ENCODE assay signal across 11 mouse cellular contexts in genomic region chr2:167586976-167587375, GRCm38 (mm10). TPM values are rescaled to one million over a fixed set of nuclear protein-coding genes. Genes with fewer than 3 reads are reported as not detected.
DNase-seq lines count a peak whose midpoint lies in the region; ATAC-seq and TF ChIP-seq lines count a peak whose summit lies in the region.
"Had no signal": no experiment of that assay in that cellular context is flagged by ENCODE, and none has a peak within 500 bp of the region (broad histone marks: within the 10 kb centered on the region; RNA-seq: fewer than 3 reads in every experiment).

No protein-coding gene starts in this region.

- 0 out of 2 replicates have a peak overlapping the region, but pooled peaks have one; percentile 75 for H3K27ac ChIP-seq in kidney, adult 2 months (ENCODE audit: insufficient read depth, low read depth, low read length)
- peak overlapping the region; percentile 30 for H3K27ac ChIP-seq in liver, adult 2 months (replicated peaks; ENCODE audit: insufficient read depth, low read depth, low read length)
- no peak overlapping the region for H3K27ac ChIP-seq in forebrain, embryonic 14.5 days (ENCODE audit: low read depth, low read length)
- H3K27ac ChIP-seq: forebrain, embryonic 13.5 days; midbrain, embryonic 12.5 days had no signal

- H3K27me3 ChIP-seq in kidney, adult 2 months (replicated peaks; ENCODE audit: control insufficient read depth, insufficient read depth, low read length) = no peaks in the 10 kb centered on the region
- H3K27me3 ChIP-seq in liver, adult 2 months (ENCODE audit: control insufficient read depth, insufficient read depth, low read length) = no peaks in the 10 kb centered on the region
- H3K27me3 ChIP-seq in forebrain, embryonic 14.5 days (replicated peaks; ENCODE audit: control insufficient read depth, insufficient read depth, low read length) = no peaks in the 10 kb centered on the region
- H3K27me3 ChIP-seq: Patski had no signal

- H3K4me3 ChIP-seq in kidney, adult 2 months (ENCODE audit: insufficient read depth, low read depth, low read length) = no peak overlapping the region
- H3K4me3 ChIP-seq in liver, adult 2 months (ENCODE audit: insufficient read depth, low read depth, low read length) = no peak overlapping the region
- H3K4me3 ChIP-seq in forebrain, embryonic 14.5 days (ENCODE audit: low read depth, low read length) = no peak overlapping the region
- H3K4me3 ChIP-seq: forebrain, embryonic 13.5 days; midbrain, embryonic 12.5 days had no signal

- no peaks in the 10 kb centered on the region for H3K9me3 ChIP-seq in forebrain, embryonic 14.5 days (replicated peaks; ENCODE audit: control insufficient read depth, low read length)
- H3K9me3 ChIP-seq: forebrain, embryonic 13.5 days; midbrain, embryonic 12.5 days had no signal

- TF ChIP-seq POLR2A in kidney, adult 2 months (IDR thresholded peaks at IDR 0.05; ENCODE audit: low read depth, low read length) = no peak
- TF ChIP-seq POLR2A in liver, adult 2 months (IDR thresholded peaks at IDR 0.05; ENCODE audit: extremely low read depth, insufficient read depth, low read length) = no peak

- H3K9ac ChIP-seq in liver, adult 2 months (ENCODE audit: low read depth, low read length) = no peak overlapping the region
- no peak overlapping the region for H3K9ac ChIP-seq in forebrain, embryonic 14.5 days (ENCODE audit: low read length)
- H3K9ac ChIP-seq: forebrain, embryonic 13.5 days; midbrain, embryonic 12.5 days had no signal

- 31% methylated on average over 9 of the region's 9 CpGs for WGBS in kidney, adult 2 months
- 9% methylated on average over 9 of the region's 9 CpGs for WGBS in liver, adult 2 months
- WGBS in forebrain, embryonic 14.5 days = 43% methylated on average over 9 of the region's 9 CpGs

- no peak for DNase-seq in kidney, adult 2 months
- no peak for DNase-seq in kidney, adult 9 months
- peak; percentile 68 for DNase-seq in embryo, embryonic 10 days (ENCODE audit: low spot score)
- DNase-seq in liver, adult 2 months (ENCODE audit: extremely low read depth, low read depth, low spot score) = peak; percentile 43
- peak; percentile 61 for DNase-seq in retina, embryonic 14.5 days (ENCODE audit: low spot score)
- no peak for DNase-seq in B cell, adult 2 months
- DNase-seq in urinary bladder, adult 2 months (ENCODE audit: low spot score) = no peak
- DNase-seq in forebrain, embryonic 14.5 days (ENCODE audit: low spot score) = no peak

- H3K79me2 ChIP-seq in liver, adult 2 months (ENCODE audit: control insufficient read depth, insufficient read depth, low read length) = no peaks in the 10 kb centered on the region

- H3K36me3 ChIP-seq in kidney, adult 2 months (ENCODE audit: control insufficient read depth, insufficient read depth, low read length) = no peaks in the 10 kb centered on the region
- no peaks in the 10 kb centered on the region for H3K36me3 ChIP-seq in liver, adult 2 months (ENCODE audit: control insufficient read depth, insufficient read depth, low read length)
- H3K36me3 ChIP-seq in forebrain, embryonic 14.5 days (ENCODE audit: control insufficient read depth, insufficient read depth, low read length) = no peaks in the 10 kb centered on the region
- H3K36me3 ChIP-seq: midbrain, embryonic 12.5 days had no signal

- no peak overlapping the region for H3K4me2 ChIP-seq in forebrain, embryonic 14.5 days (ENCODE audit: low read length)
- H3K4me2 ChIP-seq: forebrain, embryonic 13.5 days; midbrain, embryonic 12.5 days had no signal

- no peak for ATAC-seq in forebrain, embryonic 14.5 days
- ATAC-seq: forebrain, embryonic 13.5 days; Patski had no signal

- H3K4me1 ChIP-seq in kidney, adult 2 months (ENCODE audit: control insufficient read depth, insufficient read depth, low read length) = no peaks in the 10 kb centered on the region
- H3K4me1 ChIP-seq in liver, adult 2 months (ENCODE audit: control insufficient read depth, insufficient read depth, low read length) = peaks cover 11% of the 10 kb centered on the region; the same call in 1 of the 2 replicates
- no peaks in the 10 kb centered on the region for H3K4me1 ChIP-seq in forebrain, embryonic 14.5 days (ENCODE audit: control insufficient read depth, insufficient read depth, low read length)
- H3K4me1 ChIP-seq: forebrain, embryonic 13.5 days had no signal

- TF ChIP-seq CTCF in kidney, adult 2 months (conservative IDR thresholded peaks at IDR 0.05; ENCODE audit: insufficient read depth, insufficient read length, low read depth, low read length) = no peak
- no peak for TF ChIP-seq CTCF in liver, adult 2 months (IDR thresholded peaks at IDR 0.05; ENCODE audit: low read depth, low read length)

RNA-seq across cellular contexts. Expression of gene Ube2v1, which starts 44.9 kb away (rescaled TPM):
- 108 and 114 TPM in 2 replicates for polyA plus RNA-seq in kidney, adult 2 months (2012; rRNA removed)
- 26.2 and 34.5 TPM in 2 replicates for total RNA-seq in liver, adult 2 months (2014; rRNA removed)
- polyA plus RNA-seq in liver, adult 2 months (2012; rRNA removed) = 69.9 and 75.2 TPM in 2 replicates
- 111 and 152 TPM in 2 replicates for polyA plus RNA-seq in urinary bladder, adult 2 months (2012; rRNA removed)
- 238 and 265 TPM in 2 replicates for polyA plus RNA-seq in forebrain, embryonic 14.5 days (2014; fragmentation: Nextera tagmentation; extraction: Ambion mirVana)

RNA-seq across cellular contexts. Expression of gene Snai1, which starts 49.0 kb away (rescaled TPM):
- 10.4 and 13.2 TPM in 2 replicates for polyA plus RNA-seq in kidney, adult 2 months (2012; rRNA removed)
- total RNA-seq in liver, adult 2 months (2014; rRNA removed) = 0.13 and 0.18 TPM in 2 replicates
- 2.2 and 2.7 TPM in 2 replicates for polyA plus RNA-seq in liver, adult 2 months (2012; rRNA removed)
- polyA plus RNA-seq in urinary bladder, adult 2 months (2012; rRNA removed) = 21.3 and 31.0 TPM in 2 replicates
- polyA plus RNA-seq in forebrain, embryonic 14.5 days (2014; fragmentation: Nextera tagmentation; extraction: Ambion mirVana) = 3.0 and 5.0 TPM in 2 replicates

Comparison
In these comparisons a context has a peak if more than half of its experiments do, and no peak if none do; other contexts are left out.
1. DNase-seq: peak in embryo, embryonic 10 days (single experiment), liver, adult 2 months (single experiment) and retina, embryonic 14.5 days (single experiment); none in kidney, adult 2 months (single experiment), kidney, adult 9 months (single experiment), B cell, adult 2 months (0 of 2), urinary bladder, adult 2 months (single experiment) and forebrain, embryonic 14.5 days (single experiment).